Mouse (Mus musculus) myocyte (in vitro differentiated cells): ENCODE measurements around the gene Rpl35a. TPM values are rescaled to one million over a fixed set of nuclear protein-coding genes. Genes with fewer than 3 reads are reported as not detected.
"Not testable (repeated sequence)": the region's sequence is repeated elsewhere in the genome, so short reads cannot be mapped to it uniquely, and the experiment has no call there.

ENCODE experiments used
- H3K27me3 ChIP-seq: one replicate; pipeline ENCODE4 v1.6.1; 2011; ENCODE audit not compliant: control insufficient read depth, insufficient read depth, insufficient read length
- H3K36me3 ChIP-seq: one replicate; pipeline ENCODE4 v1.6.1; 2011; ENCODE audit not compliant: control insufficient read depth, insufficient read depth
- H3K4me2 ChIP-seq: one replicate; pipeline ENCODE4 v1.6.1; 2011; ENCODE audit warnings: low read depth, control low read depth
- H3K4me3 ChIP-seq: one replicate; pipeline ENCODE4 v1.5.1; 2011; ENCODE audit warnings: mild to moderate bottlenecking, control low read depth, moderate library complexity
- H3K79me2 ChIP-seq: one replicate; pipeline ENCODE4 v1.6.1; 2011; ENCODE audit not compliant: control insufficient read depth, insufficient read depth
- H3ac ChIP-seq: one replicate; pipeline ENCODE4 v1.6.1; 2011; ENCODE audit not compliant: control insufficient read depth, insufficient read length
- CEBPB ChIP-seq: IDR thresholded peaks from 2 replicates; pipeline ENCODE4 v1.6.1; 2011; ENCODE audit warnings: mild to moderate bottlenecking, moderate library complexity; ENCODE audit not compliant: poor library complexity, insufficient read depth, severe bottlenecking
- E2F4 ChIP-seq: IDR thresholded peaks from one replicate; pipeline ENCODE4 v1.6.1; 2011; ENCODE audit warnings: mild to moderate bottlenecking, control low read depth, moderate library complexity; ENCODE audit not compliant: insufficient read depth
- MAX ChIP-seq: IDR thresholded peaks from one replicate; pipeline ENCODE4 v1.6.1; 2011; ENCODE audit warnings: low read depth, mild to moderate bottlenecking, control low read depth
- MYOD1 ChIP-seq, 3 experiments: IDR thresholded peaks; one replicate each; pipeline ENCODE4 v1.6.1; 2011; ENCODE audit warnings: control low read depth in 2 of 3, low read depth in 2 of 3, mild to moderate bottlenecking in 2 of 3, moderate library complexity in 1 of 3; ENCODE audit not compliant: insufficient read length in 2 of 3, control insufficient read depth in 1 of 3
- MYOG ChIP-seq, 3 experiments: IDR thresholded peaks; one replicate each; pipeline ENCODE4 v1.6.1; 2011; ENCODE audit warnings: control low read depth in 2 of 3, low read depth in 2 of 3, mild to moderate bottlenecking in 2 of 3; ENCODE audit not compliant: insufficient read length in 2 of 3, control insufficient read depth in 1 of 3, insufficient read depth in 1 of 3
- POLR2A ChIP-seq: IDR thresholded peaks from one replicate; pipeline ENCODE4 v1.6.1; 2011; ENCODE audit warnings: low read depth, mild to moderate bottlenecking, control low read depth, moderate library complexity; ENCODE audit not compliant: insufficient read length
- POLR2AphosphoS2 ChIP-seq: IDR thresholded peaks from one replicate; pipeline ENCODE4 v1.6.1; 2011; ENCODE audit warnings: low read depth, control low read depth; ENCODE audit not compliant: insufficient read length
- REST ChIP-seq: IDR thresholded peaks from one replicate; pipeline ENCODE4 v1.6.1; 2011; ENCODE audit warnings: mild to moderate bottlenecking, control low read depth, moderate library complexity; ENCODE audit not compliant: insufficient read depth, insufficient read length
- SRF ChIP-seq: IDR thresholded peaks from one replicate; pipeline ENCODE4 v1.6.1; 2011; ENCODE audit warnings: low read depth; ENCODE audit not compliant: control insufficient read depth, insufficient read length
- TCF12 ChIP-seq: IDR thresholded peaks from one replicate; pipeline ENCODE4 v1.6.1; 2011; ENCODE audit warnings: mild to moderate bottlenecking, control low read depth; ENCODE audit not compliant: poor library complexity, insufficient read depth, severe bottlenecking
- TCF3 ChIP-seq: IDR thresholded peaks from one replicate; pipeline ENCODE4 v1.6.1; 2011; ENCODE audit warnings: low read depth, control low read depth; ENCODE audit not compliant: insufficient read length
- USF1 ChIP-seq: IDR thresholded peaks from one replicate; pipeline ENCODE4 v1.6.1; 2011; ENCODE audit warnings: low read depth, mild to moderate bottlenecking, control low read depth, moderate library complexity
- polyA plus RNA-seq: library from polyadenylated mRNA; unstranded; fragments of >200 nt; fragmentation: generic; extraction: Trizol; gene quantifications from one replicate; pipeline ENCODE4 v1.2.1, GENCODE M21; 2012; ENCODE audit warnings: missing spikeins

The Rpl35a gene
- polyA plus RNA-seq, 1 experiment: 2,314 TPM

DNA sequence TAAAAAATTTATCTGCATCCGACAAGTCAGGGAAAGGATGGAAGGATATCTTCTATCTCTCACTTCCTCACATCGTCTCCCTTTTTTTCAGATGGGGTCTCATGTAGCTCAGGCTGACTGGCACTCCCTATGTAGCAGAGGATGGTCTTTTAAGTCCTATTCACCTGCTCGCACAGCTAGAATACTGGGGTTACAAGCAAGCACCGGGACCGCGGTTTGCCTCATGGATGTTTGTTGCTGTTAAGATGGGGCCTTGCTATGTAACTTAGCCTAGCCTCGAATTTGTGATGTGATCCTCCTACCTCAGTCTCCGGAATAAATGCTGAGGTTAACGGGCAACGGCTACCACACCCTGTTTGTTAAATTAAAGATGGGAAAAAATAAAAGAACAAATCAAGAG is 598 bp upstream of the Rpl35a start:
- peaks cover 22% of the 10 kb centered on the region for H3K36me3 ChIP-seq
- H3K27me3 ChIP-seq: no peaks in the 10 kb centered on the region
- H3K4me2 ChIP-seq: peak overlapping the region; percentile 86
- TF ChIP-seq MAX: no peak
- no peak for TF ChIP-seq SRF
- no peak for TF ChIP-seq MYOD1 (IDR thresholded peaks at IDR 0.05; ENCODE audit: control insufficient read depth in 1 of 3, insufficient read length in 2 of 3, low read depth in 2 of 3)
- no peak for TF ChIP-seq TCF3
- TF ChIP-seq POLR2AphosphoS2: no peak
- TF ChIP-seq CEBPB: no peak
- TF ChIP-seq POLR2A: no peak
- no peak for TF ChIP-seq MYOG (IDR thresholded peaks at IDR 0.05; ENCODE audit: control insufficient read depth in 1 of 3, insufficient read depth in 1 of 3, insufficient read length in 2 of 3, low read depth in 2 of 3)
- TF ChIP-seq E2F4: no peak
- no peak for TF ChIP-seq REST
- no peak for TF ChIP-seq USF1
- TF ChIP-seq TCF12: no peak
- peak overlapping the region; percentile 90 for H3K4me3 ChIP-seq
- peak overlapping the region; percentile 70 for H3ac ChIP-seq
- peaks cover 32% of the 10 kb centered on the region for H3K79me2 ChIP-seq

DNA sequence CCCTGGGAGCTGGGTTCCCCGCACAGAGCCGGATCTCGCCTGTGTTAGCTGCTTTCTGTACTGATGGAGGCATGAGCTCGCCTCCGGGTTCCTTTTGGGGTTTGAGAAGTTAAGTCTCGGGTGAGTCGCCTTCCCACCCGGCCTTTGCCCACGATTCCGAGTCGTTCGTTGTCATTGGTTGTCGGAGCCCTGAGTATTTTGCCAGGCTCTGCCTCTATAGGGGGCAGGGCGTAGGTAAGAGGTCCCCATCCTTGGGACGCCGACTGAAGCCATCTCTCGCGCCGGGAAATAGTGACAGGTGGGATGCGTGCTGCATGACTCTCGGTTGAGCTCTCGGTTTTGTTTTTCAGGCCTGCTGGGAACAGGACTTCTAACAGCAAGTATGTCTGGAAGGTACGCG is 533 bp downstream of the Rpl35a start:
- peak overlapping the region; percentile 70 for H3ac ChIP-seq
- H3K27me3 ChIP-seq: no peaks in the 10 kb centered on the region
- H3K4me2 ChIP-seq: peak overlapping the region; percentile 94
- TF ChIP-seq E2F4: no peak
- peak in 1 of 3 experiments; percentile 19 for TF ChIP-seq MYOD1 (IDR thresholded peaks at IDR 0.05; ENCODE audit: control insufficient read depth in 1 of 3, insufficient read length in 2 of 3, low read depth in 2 of 3)
- no peak for TF ChIP-seq TCF12
- TF ChIP-seq REST: no peak
- peaks cover 32% of the 10 kb centered on the region for H3K79me2 ChIP-seq
- H3K4me3 ChIP-seq: peak overlapping the region; percentile 90
- H3K36me3 ChIP-seq: peaks cover 27% of the 10 kb centered on the region

DNA sequence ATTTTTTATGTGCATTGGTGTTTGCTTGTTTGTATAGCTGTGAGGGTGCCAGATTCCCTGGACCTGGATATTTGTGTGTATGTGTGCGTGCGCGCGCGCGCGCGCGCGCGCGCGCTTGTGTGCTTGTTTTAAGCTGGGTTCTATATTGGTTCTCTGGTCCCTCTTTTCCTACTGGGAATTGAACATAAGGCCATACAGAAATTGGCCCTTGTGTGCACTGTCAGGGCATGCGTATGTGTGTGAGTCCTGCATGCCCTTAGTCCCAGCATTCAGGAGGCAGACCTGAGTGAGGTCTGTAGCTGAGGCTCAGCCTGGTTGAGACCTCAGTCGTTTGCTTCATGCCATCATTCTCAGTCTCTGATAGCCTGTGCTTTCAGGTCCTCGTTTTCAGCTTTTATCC is 1.8 kb downstream of the Rpl35a start:
- peaks cover 32% of the 10 kb centered on the region for H3K79me2 ChIP-seq
- no peaks in the 10 kb centered on the region for H3K27me3 ChIP-seq
- H3K36me3 ChIP-seq: peaks cover 27% of the 10 kb centered on the region
- peak overlapping the region; percentile 90 for H3K4me3 ChIP-seq
- H3K4me2 ChIP-seq: peak overlapping the region; percentile 94
- TF ChIP-seq USF1: no peak
- no peak for TF ChIP-seq MYOD1 (IDR thresholded peaks at IDR 0.05; ENCODE audit: control insufficient read depth in 1 of 3, insufficient read length in 2 of 3, low read depth in 2 of 3)
- TF ChIP-seq E2F4: no peak
- TF ChIP-seq POLR2A: no peak
- no peak for TF ChIP-seq TCF3
- no peak for TF ChIP-seq CEBPB
- TF ChIP-seq SRF: no peak
- TF ChIP-seq TCF12: no peak
- TF ChIP-seq MYOG (IDR thresholded peaks at IDR 0.05; ENCODE audit: control insufficient read depth in 1 of 3, insufficient read depth in 1 of 3, insufficient read length in 2 of 3, low read depth in 2 of 3): no peak
- TF ChIP-seq POLR2AphosphoS2: no peak
- no peak for TF ChIP-seq MAX
- TF ChIP-seq REST: no peak
- no peak overlapping the region for H3ac ChIP-seq

DNA sequence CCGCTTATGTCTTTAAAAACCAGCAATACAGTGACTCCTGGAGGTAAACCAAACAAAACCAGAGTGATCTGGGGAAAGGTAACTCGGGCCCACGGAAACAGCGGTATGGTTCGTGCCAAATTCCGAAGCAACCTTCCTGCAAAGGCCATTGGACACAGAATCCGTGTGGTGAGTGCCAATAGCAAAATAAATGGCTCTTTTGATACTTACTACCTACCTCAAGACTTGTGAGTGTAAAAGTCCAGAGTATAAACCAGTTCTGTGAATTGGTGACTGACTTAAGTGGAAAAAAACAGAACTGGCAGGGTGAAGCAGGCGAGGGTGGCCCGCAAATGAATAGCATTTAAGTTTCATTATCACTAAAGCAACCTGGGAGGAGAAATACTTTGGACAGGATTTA is 2.4 kb downstream of the Rpl35a start:
- Histone ChIP-seq H3K36me3 (peaks cover 27% of the 10 kb centered on the region), H3K4me3 (peak overlapping the region; percentile 90), H3K79me2 (peaks cover 32% of the 10 kb centered on the region), H3K4me2 (peak overlapping the region; percentile 94)
- H3ac ChIP-seq, H3K27me3 ChIP-seq: not testable (repeated sequence)

DNA sequence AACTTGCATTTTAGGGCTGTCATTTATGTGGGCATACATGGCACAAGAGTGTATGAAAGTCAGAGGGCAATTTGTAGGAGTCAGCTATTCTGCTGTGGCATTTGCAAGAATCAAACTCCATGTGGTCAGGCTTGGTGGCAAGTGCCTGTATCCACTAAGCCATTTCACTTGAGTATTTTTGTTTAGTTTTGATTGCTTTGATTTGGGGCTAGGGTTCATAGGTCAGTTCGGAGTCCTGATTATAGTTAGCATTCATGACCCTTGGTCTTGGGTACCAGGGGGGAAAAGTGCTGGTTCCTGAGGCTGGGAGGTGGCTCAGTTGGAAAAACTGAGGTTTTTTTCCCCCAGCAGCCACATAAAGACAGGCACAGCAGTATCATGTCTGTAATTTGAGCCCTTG is 3.2 kb downstream of the Rpl35a start:
- no peak overlapping the region for H3ac ChIP-seq
- peaks cover 32% of the 10 kb centered on the region for H3K79me2 ChIP-seq
- TF ChIP-seq MAX (no peak), POLR2AphosphoS2 (no peak), MYOD1 (IDR thresholded peaks at IDR 0.05; ENCODE audit: control insufficient read depth in 1 of 3, insufficient read length in 2 of 3, low read depth in 2 of 3) (no peak)
- H3K4me3 ChIP-seq: no peak overlapping the region
- H3K36me3 ChIP-seq: peaks cover 27% of the 10 kb centered on the region
- no peak overlapping the region for H3K4me2 ChIP-seq
- H3K27me3 ChIP-seq: no peaks in the 10 kb centered on the region

DNA sequence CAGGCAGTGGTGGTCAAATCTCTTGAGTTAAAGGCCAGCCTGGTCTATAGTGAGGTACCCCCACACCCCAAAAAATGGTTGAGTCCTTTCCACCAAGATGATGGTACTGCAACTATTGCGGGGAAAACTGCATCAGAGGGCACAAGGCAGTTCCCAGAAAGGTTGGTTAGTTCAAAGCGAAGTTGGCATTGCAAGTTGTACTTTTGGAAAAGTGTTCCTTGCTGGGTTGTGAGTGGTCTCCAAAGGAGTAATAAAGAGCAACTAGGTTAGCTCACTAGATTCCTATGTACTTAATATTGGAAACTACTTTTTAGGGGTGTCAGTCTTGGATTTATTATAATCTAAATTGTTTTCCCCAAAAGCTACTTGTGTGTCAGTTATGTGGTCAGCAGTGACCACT is 4.7 kb downstream of the Rpl35a start:
- no peak overlapping the region for H3K4me2 ChIP-seq
- no peak overlapping the region for H3K4me3 ChIP-seq
- no peak for TF ChIP-seq MAX
- peak; percentile 33 for TF ChIP-seq POLR2AphosphoS2
- peaks cover 27% of the 10 kb centered on the region for H3K36me3 ChIP-seq
- H3ac ChIP-seq: no peak overlapping the region
- no peaks in the 10 kb centered on the region for H3K27me3 ChIP-seq
- peaks cover 32% of the 10 kb centered on the region for H3K79me2 ChIP-seq
